Mouse (Mus musculus) bone marrow macrophage, adult 2 months (primary cell): ENCODE measurements around the gene Slc24a3.

Experiments used
- CTCF ChIP-seq: IDR thresholded peaks from 2 replicates; pipeline ENCODE4 v1.5.1; 2012; ENCODE audit warnings: low read depth, mild to moderate bottlenecking, low read length, moderate library complexity
- POLR2A ChIP-seq: IDR thresholded peaks from 2 replicates; pipeline ENCODE4 v1.6.1; 2012; ENCODE audit warnings: mild to moderate bottlenecking, low read depth, low read length, borderline replicate concordance

DNA sequence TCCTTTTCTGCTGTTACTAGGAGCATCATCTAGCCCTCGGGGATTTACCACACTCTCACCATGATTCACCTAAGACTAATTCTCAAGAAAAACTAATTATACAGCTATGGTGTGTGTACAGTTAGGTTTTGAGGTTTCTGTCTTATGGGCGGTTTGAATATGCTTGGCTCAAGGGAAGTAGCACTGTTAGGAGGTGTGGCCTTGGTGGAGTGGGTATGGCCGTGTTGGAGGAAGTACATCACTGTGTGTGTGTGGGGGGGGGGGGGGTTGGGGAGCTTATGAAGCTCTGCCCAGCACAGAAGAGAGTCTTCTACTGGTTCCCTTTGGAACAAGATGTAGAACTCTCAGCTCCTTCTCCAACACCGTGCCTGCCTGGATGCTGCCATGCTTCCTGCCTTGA is 368.2 kb downstream of the Slc24a3 start:
- TF ChIP-seq CTCF, result no peak
- TF ChIP-seq POLR2A, result no peak
